Mouse (Mus musculus) liver, embryonic 16.5 days (tissue): ENCODE results near the gene Sox5. TPM values are rescaled to one million over a fixed set of nuclear protein-coding genes. Genes with fewer than 3 reads are reported as not detected.

Experiments
- ATAC-seq: fragments of 200-750 bp; cut with Nextera tagmentation; 2 replicates; pipeline ENCODE4 v1.8.0; 2017; ENCODE audit warnings: low read depth, mild to moderate bottlenecking, moderate number of reproducible peaks, moderate library complexity
- H3K27ac ChIP-seq: fragments of 300-500 bp; sonication (generic); 2 replicates; pipeline ENCODE4 v1.5.1; 2014; ENCODE audit warnings: mild to moderate bottlenecking, low read length
- H3K27me3 ChIP-seq: fragments of 300-500 bp; sonication (generic); 2 replicates; pipeline ENCODE4 v1.6.1; 2014; ENCODE audit warnings: low read depth, low read length, mixed read lengths; ENCODE audit not compliant: control insufficient read depth, insufficient read depth
- H3K36me3 ChIP-seq: fragments of 300-500 bp; sonication (generic); 2 replicates; pipeline ENCODE4 v1.6.1; 2014; ENCODE audit warnings: mild to moderate bottlenecking; ENCODE audit not compliant: control insufficient read depth, insufficient read depth
- H3K4me1 ChIP-seq: fragments of 300-500 bp; sonication (generic); 2 replicates; pipeline ENCODE4 v1.6.1; 2014; ENCODE audit warnings: low read depth, low read length, mixed read lengths; ENCODE audit not compliant: control insufficient read depth
- H3K4me2 ChIP-seq: fragments of 300-500 bp; sonication (generic); 2 replicates; pipeline ENCODE4 v1.6.1; 2014; ENCODE audit warnings: low read depth, low read length, mixed read lengths
- H3K4me3 ChIP-seq: fragments of 300-500 bp; sonication (generic); 2 replicates; pipeline ENCODE4 v1.5.1; 2014; ENCODE audit warnings: low read depth, mild to moderate bottlenecking, low read length
- H3K9ac ChIP-seq: fragments of 300-500 bp; sonication (generic); 2 replicates; pipeline ENCODE4 v1.6.1; 2014; ENCODE audit warnings: low read depth, low read length
- H3K9me3 ChIP-seq: fragments of 300-500 bp; sonication (generic); replicated peaks from 2 replicates; pipeline ENCODE4 v1.6.1; 2016; ENCODE audit warnings: low read length; ENCODE audit not compliant: control insufficient read depth
- WGBS: fragments of 180-500 bp; shearing (Covaris S2); extraction: QIAGEN DNeasy Blood & Tissue Kit; methylation state at CpG from one replicate; pipeline ENCODE4 v1.1.7; 2014; ENCODE audit not compliant: insufficient replicate concordance; 5-methylcytosine and 5-hydroxymethylcytosine counted together
- polyA plus RNA-seq: library from polyadenylated mRNA; unstranded; fragments of >200 nt; fragmentation: Nextera tagmentation; extraction: Ambion mirVana; gene quantifications from 2 replicates; pipeline ENCODE4 v1.2.1, GENCODE M21; 2015

Gene Sox5
- polyA plus RNA-seq, 1 experiment from 2014 or later: 7.5 TPM

DNA sequence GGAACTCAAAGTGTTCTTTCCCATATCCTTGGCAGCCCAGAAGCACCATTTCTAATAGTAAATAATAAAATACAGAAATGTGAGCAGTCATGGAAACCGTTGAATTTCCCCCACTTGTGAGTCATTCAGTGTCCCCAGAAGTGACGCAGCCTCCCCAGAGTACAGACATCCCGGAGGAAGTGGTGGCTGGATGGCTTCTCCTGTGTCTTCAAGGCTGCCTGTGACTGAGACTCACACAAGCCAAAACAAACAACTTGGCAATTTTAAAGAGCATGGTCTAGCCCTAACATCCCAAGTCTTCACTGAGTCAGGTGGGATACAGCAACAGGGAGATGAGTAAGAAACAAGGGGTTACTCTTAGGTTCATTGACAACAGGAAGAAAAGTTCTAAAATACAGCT lies 511.5 kb downstream of the Sox5 start:
- H3K4me1 ChIP-seq: no peaks in the 10 kb centered on the region
- 50% methylated on average over 3 of the region's 3 CpGs for WGBS
- H3K27me3 ChIP-seq: no peaks in the 10 kb centered on the region
- H3K36me3 ChIP-seq: no peaks in the 10 kb centered on the region
- no peaks in the 10 kb centered on the region for H3K9me3 ChIP-seq
- H3K4me3 ChIP-seq: no peak overlapping the region
- H3K27ac ChIP-seq: no peak overlapping the region
- ATAC-seq: no peak
- H3K4me2 ChIP-seq: no peak overlapping the region
- H3K9ac ChIP-seq: no peak overlapping the region

- Histone ChIP-seq H3K27me3 (no peaks in the 10 kb centered on the region), H3K27ac (no peak overlapping the region), H3K4me2 (no peak overlapping the region), H3K36me3 (no peaks in the 10 kb centered on the region), H3K9me3 (no peaks in the 10 kb centered on the region), H3K9ac (no peak overlapping the region), H3K4me1 (no peaks in the 10 kb centered on the region), H3K4me3 (no peak overlapping the region)
- 32% methylated on average over 4 of the region's 4 CpGs for WGBS
- no peak for ATAC-seq
Measured at GRCm38 (mm10) chr6:144269666-144270065, 512.1 kb downstream of the Sox5 start.

DNA sequence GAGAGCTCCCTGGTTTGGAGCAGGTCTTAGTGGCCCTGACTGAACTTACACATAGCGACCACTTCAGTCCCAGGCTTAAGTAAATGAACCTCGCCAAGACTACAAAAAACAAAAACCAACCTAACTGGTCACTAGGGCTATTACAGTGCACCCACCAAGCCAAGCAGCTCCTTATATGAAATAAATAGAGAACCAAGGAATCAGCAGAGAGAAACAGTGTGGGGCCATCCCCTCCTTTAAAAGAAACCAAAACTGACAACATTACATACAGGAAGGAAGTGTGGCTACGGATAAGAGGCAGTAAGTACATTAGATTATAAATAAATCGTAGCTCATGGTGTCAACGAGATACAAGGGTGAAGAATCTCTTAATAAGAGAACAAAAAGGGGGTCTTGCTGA lies 516.0 kb downstream of the Sox5 start:
- H3K9me3 ChIP-seq: no peaks in the 10 kb centered on the region

GRCm38 (mm10) chr6:144265004-144265403 lies 516.8 kb downstream of the Sox5 start:
- Histone ChIP-seq H3K9ac (no peak overlapping the region), H3K4me3 (no peak overlapping the region), H3K27ac (no peak overlapping the region), H3K36me3 (no peaks in the 10 kb centered on the region), H3K9me3 (no peaks in the 10 kb centered on the region), H3K4me2 (no peak overlapping the region), H3K27me3 (no peaks in the 10 kb centered on the region), H3K4me1 (no peaks in the 10 kb centered on the region)
- WGBS: 60% methylated on average over 7 of the region's 7 CpGs
- ATAC-seq: no peak

More for the DNA sequence above, 516.0 kb downstream of the Sox5 start:
- Histone ChIP-seq H3K4me2 (no peak overlapping the region), H3K27me3 (no peaks in the 10 kb centered on the region), H3K36me3 (no peaks in the 10 kb centered on the region), H3K9ac (no peak overlapping the region), H3K27ac (no peak overlapping the region), H3K4me1 (no peaks in the 10 kb centered on the region), H3K4me3 (no peak overlapping the region)
- no peak for ATAC-seq
- WGBS: 21% methylated on average over 5 of the region's 5 CpGs

GRCm38 (mm10) chr6:144264320-144264915 lies 517.4 kb downstream of the Sox5 start:
- Histone ChIP-seq H3K4me2 (no peak overlapping the region), H3K9ac (no peak overlapping the region), H3K9me3 (no peaks in the 10 kb centered on the region), H3K27me3 (no peaks in the 10 kb centered on the region), H3K27ac (no peak overlapping the region), H3K4me3 (no peak overlapping the region), H3K36me3 (no peaks in the 10 kb centered on the region), H3K4me1 (no peaks in the 10 kb centered on the region)
- no peak for ATAC-seq
- WGBS: 61% methylated on average over 16 of the region's 16 CpGs

DNA sequence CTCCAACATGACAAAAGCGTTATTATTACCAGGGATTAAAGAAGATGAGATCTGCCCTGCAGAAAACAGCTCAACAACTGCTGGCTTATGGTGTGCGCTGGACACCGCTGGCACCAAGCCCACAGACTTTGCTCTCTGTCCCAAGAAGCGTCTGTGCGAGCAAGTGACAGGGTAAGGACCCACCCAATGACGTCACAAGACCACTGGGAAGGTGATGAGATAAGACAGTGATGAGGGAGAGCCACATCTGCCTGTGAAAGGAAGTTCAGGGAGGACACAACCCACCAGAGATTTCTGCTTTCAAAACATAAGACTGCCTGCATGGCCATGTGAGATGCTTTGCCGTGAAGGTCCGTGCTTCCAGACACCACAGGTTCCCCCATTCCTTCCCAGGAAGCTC lies 525.3 kb downstream of the Sox5 start:
- H3K4me3 ChIP-seq: no peak overlapping the region
- H3K27ac ChIP-seq: no peak overlapping the region
- H3K36me3 ChIP-seq: no peaks in the 10 kb centered on the region
- 49% methylated on average over 8 of the region's 8 CpGs for WGBS
- H3K9ac ChIP-seq: no peak overlapping the region
- no peaks in the 10 kb centered on the region for H3K9me3 ChIP-seq
- H3K4me1 ChIP-seq: no peaks in the 10 kb centered on the region
- H3K27me3 ChIP-seq: no peaks in the 10 kb centered on the region
- ATAC-seq: no peak
- no peak overlapping the region for H3K4me2 ChIP-seq

- Histone ChIP-seq H3K9me3 (no peaks in the 10 kb centered on the region), H3K9ac (no peak overlapping the region), H3K4me1 (no peaks in the 10 kb centered on the region), H3K4me3 (no peak overlapping the region), H3K27ac (no peak overlapping the region), H3K4me2 (no peak overlapping the region), H3K27me3 (no peaks in the 10 kb centered on the region), H3K36me3 (no peaks in the 10 kb centered on the region)
- WGBS: 62% methylated on average over 7 of the region's 7 CpGs
- no peak for ATAC-seq
Measured at GRCm38 (mm10) chr6:144252191-144252718, 529.5 kb downstream of the Sox5 start.

GRCm38 (mm10) chr6:144251222-144252170 lies 530.3 kb downstream of the Sox5 start:
- H3K4me2 ChIP-seq: no peak overlapping the region
- 65% methylated on average over 18 of the region's 18 CpGs for WGBS
- no peaks in the 10 kb centered on the region for H3K27me3 ChIP-seq
- no peaks in the 10 kb centered on the region for H3K36me3 ChIP-seq
- no peak overlapping the region for H3K4me3 ChIP-seq
- no peaks in the 10 kb centered on the region for H3K9me3 ChIP-seq
- no peak overlapping the region for H3K9ac ChIP-seq
- no peak overlapping the region for H3K27ac ChIP-seq
- H3K4me1 ChIP-seq: no peaks in the 10 kb centered on the region
- ATAC-seq: no peak

GRCm38 (mm10) chr6:144250625-144251181 lies 531.1 kb downstream of the Sox5 start:
- Histone ChIP-seq H3K4me3 (no peak overlapping the region), H3K36me3 (no peaks in the 10 kb centered on the region), H3K9me3 (no peaks in the 10 kb centered on the region), H3K4me1 (no peaks in the 10 kb centered on the region), H3K9ac (no peak overlapping the region), H3K27ac (no peak overlapping the region), H3K4me2 (no peak overlapping the region), H3K27me3 (no peaks in the 10 kb centered on the region)
- ATAC-seq: no peak
- WGBS: 48% methylated on average over 6 of the region's 6 CpGs
